Mouse (Mus musculus) heart, embryonic 14.5 days (tissue): ENCODE results near the gene Dcn. TPM values are rescaled to one million over a fixed set of nuclear protein-coding genes. Genes with fewer than 3 reads are reported as not detected.

ENCODE experiments used
- ATAC-seq: fragments of 200-750 bp; cut with Nextera tagmentation; 2 replicates; pipeline ENCODE4 v1.8.0; 2017; ENCODE audit warnings: low read depth, moderate TSS enrichment; ENCODE audit not compliant: insufficient number of reproducible peaks, insufficient read depth, low FRiP score
- H3K27ac ChIP-seq, 2 experiments: fragments of 200-500 bp in 1 of 2; fragments of 300-500 bp in 1 of 2; sonication (generic) in 1 of 2; replicated peaks in 1 of 2; 2 replicates each; pipeline ENCODE4 v1.5.1; 2012 to 2014; ENCODE audit warnings: low read depth in 2 of 2, low read length in 2 of 2, control low read depth in 1 of 2, mild to moderate bottlenecking in 1 of 2, mixed read lengths in 1 of 2; ENCODE audit not compliant: control insufficient read depth in 1 of 2, insufficient read depth in 1 of 2
- H3K27me3 ChIP-seq: fragments of 300-500 bp; sonication (generic); 2 replicates; pipeline ENCODE4 v1.6.1; 2014; ENCODE audit warnings: mild to moderate bottlenecking, low read length, control low read depth; ENCODE audit not compliant: control insufficient read depth, insufficient read depth
- H3K36me3 ChIP-seq: fragments of 300-500 bp; sonication (generic); 2 replicates; pipeline ENCODE4 v1.6.1; 2014; ENCODE audit warnings: mild to moderate bottlenecking, control low read depth, low read length, mixed read lengths; ENCODE audit not compliant: control insufficient read depth, insufficient read depth
- H3K4me1 ChIP-seq, 2 experiments: fragments of 200-500 bp in 1 of 2; fragments of 300-500 bp in 1 of 2; sonication (generic) in 1 of 2; 2 replicates each; pipeline ENCODE4 v1.6.1; 2012 to 2014; ENCODE audit warnings: low read length in 2 of 2, control low read depth in 1 of 2, mixed read lengths in 1 of 2; ENCODE audit not compliant: control insufficient read depth in 2 of 2, insufficient read depth in 2 of 2
- H3K4me2 ChIP-seq: fragments of 300-500 bp; sonication (generic); 2 replicates; pipeline ENCODE4 v1.6.1; 2014; ENCODE audit warnings: mild to moderate bottlenecking, low read length
- H3K4me3 ChIP-seq, 2 experiments: fragments of 200-500 bp in 1 of 2; fragments of 300-500 bp in 1 of 2; sonication (generic) in 1 of 2; 2 replicates each; pipeline ENCODE4 v1.5.1; 2012 to 2014; ENCODE audit warnings: low read length in 2 of 2, mild to moderate bottlenecking in 2 of 2, control low read depth in 1 of 2, low read depth in 1 of 2, moderate library complexity in 1 of 2; ENCODE audit not compliant: control insufficient read depth in 1 of 2, insufficient read depth in 1 of 2
- H3K9ac ChIP-seq: fragments of 300-500 bp; sonication (generic); 2 replicates; pipeline ENCODE4 v1.6.1; 2014; ENCODE audit warnings: mild to moderate bottlenecking, low read length
- H3K9me3 ChIP-seq: fragments of 300-500 bp; sonication (generic); 2 replicates; pipeline ENCODE4 v1.6.1; 2016; ENCODE audit warnings: low read length, control low read depth; ENCODE audit not compliant: control insufficient read depth
- WGBS: fragments of 180-500 bp; shearing (Covaris S2); extraction: QIAGEN DNeasy Blood & Tissue Kit; methylation state at CpG from one replicate; pipeline ENCODE4 v1.1.7; 2014; 5-methylcytosine and 5-hydroxymethylcytosine counted together
- polyA plus RNA-seq: library from polyadenylated mRNA; unstranded; fragments of >200 nt; fragmentation: Nextera tagmentation; extraction: Ambion mirVana; gene quantifications from 2 replicates; pipeline ENCODE4 v1.2.1, GENCODE M21; 2014

Gene Dcn
- polyA plus RNA-seq, 1 experiment from 2014 or later = 294 TPM

GRCm38 (mm10) chr10:97466818-97467217 lies 12.6 kb upstream of the Dcn start:
- Histone ChIP-seq H3K27me3 (no peaks in the 10 kb centered on the region), H3K36me3 (no peaks in the 10 kb centered on the region), H3K9me3 (no peaks in the 10 kb centered on the region), H3K4me1 (0 out of 4 replicates have a peak, but pooled peaks cover 0 to 3% of the 10 kb centered on the region in 2 experiments), H3K4me2 (no peak overlapping the region), H3K9ac (no peak overlapping the region), H3K4me3 (no peak overlapping the region), H3K27ac (no peak overlapping the region)
- WGBS = 62% methylated on average over 3 of the region's 3 CpGs
- no peak for ATAC-seq

GRCm38 (mm10) chr10:97469411-97470140 lies 9.8 kb upstream of the Dcn start:
- Histone ChIP-seq H3K36me3 (no peaks in the 10 kb centered on the region), H3K9ac (no peak overlapping the region), H3K4me2 (no peak overlapping the region), H3K9me3 (no peaks in the 10 kb centered on the region), H3K4me1 (0 out of 4 replicates have a peak, but pooled peaks cover 0 to 3% of the 10 kb centered on the region in 2 experiments), H3K27me3 (no peaks in the 10 kb centered on the region), H3K4me3 (no peak overlapping the region), H3K27ac (peak overlapping the region in 1 of 2 experiments; percentile 61; a peak in 3 of 4 replicates)
- no peak for ATAC-seq
- 46% methylated on average over 3 of the region's 3 CpGs for WGBS

- Histone ChIP-seq H3K27ac (no peak overlapping the region), H3K4me3 (no peak overlapping the region)
Measured at GRCm38 (mm10) chr10:97475460-97475859, 3.9 kb upstream of the Dcn start.

DNA sequence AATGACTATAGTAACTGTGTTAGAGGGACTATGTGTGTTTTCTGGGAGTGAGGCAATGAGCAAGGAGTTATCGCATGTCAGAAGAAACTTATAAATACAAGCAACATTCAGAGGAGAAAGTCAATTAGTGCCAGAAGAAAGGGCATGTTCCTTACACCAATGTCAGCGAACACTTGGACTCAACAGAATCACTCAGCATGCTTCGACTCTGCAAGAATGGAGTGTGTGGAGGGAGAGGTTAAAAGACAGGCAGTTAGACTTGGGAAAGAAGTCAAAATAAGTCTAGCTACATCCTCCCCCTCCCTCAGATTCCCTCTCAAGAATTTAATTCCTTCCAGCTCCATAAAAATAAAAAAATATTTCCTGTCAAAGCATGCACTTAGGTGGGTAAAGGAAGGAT lies 1.1 kb upstream of the Dcn start:
- H3K4me3 ChIP-seq = no peak overlapping the region
- no peaks in the 10 kb centered on the region; a peak in 1 of 4 replicates for H3K4me1 ChIP-seq
- H3K9ac ChIP-seq = 0 out of 2 replicates have a peak overlapping the region, but pooled peaks have one; percentile 11
- no peaks in the 10 kb centered on the region for H3K36me3 ChIP-seq
- no peak for ATAC-seq
- H3K9me3 ChIP-seq = no peaks in the 10 kb centered on the region
- H3K4me2 ChIP-seq = no peak overlapping the region
- 70% methylated on average over 3 of the region's 3 CpGs for WGBS
- H3K27ac ChIP-seq = peak overlapping the region; percentile 20 to 49
- H3K27me3 ChIP-seq = no peaks in the 10 kb centered on the region

More at GRCm38 (mm10) chr10:97475460-97475859, 3.9 kb upstream of the Dcn start:
- Histone ChIP-seq H3K9ac (no peak overlapping the region), H3K9me3 (no peaks in the 10 kb centered on the region), H3K4me1 (no peaks in the 10 kb centered on the region; a peak in 1 of 4 replicates), H3K4me2 (no peak overlapping the region), H3K27me3 (no peaks in the 10 kb centered on the region), H3K36me3 (no peaks in the 10 kb centered on the region)
- 79% methylated on average over 6 of the region's 6 CpGs for WGBS
- no peak for ATAC-seq

- no peak overlapping the region for H3K27ac ChIP-seq
- no peaks in the 10 kb centered on the region for H3K4me1 ChIP-seq
- H3K9me3 ChIP-seq = no peaks in the 10 kb centered on the region
- H3K27me3 ChIP-seq = no peaks in the 10 kb centered on the region
- no peak overlapping the region for H3K4me3 ChIP-seq
- H3K9ac ChIP-seq = no peak overlapping the region
- H3K4me2 ChIP-seq = peak overlapping the region; percentile 22; the same call in 1 of the 2 replicates
- no peak for ATAC-seq
- 88% methylated on average over 5 of the region's 5 CpGs for WGBS
- no peaks in the 10 kb centered on the region for H3K36me3 ChIP-seq
Measured at GRCm38 (mm10) chr10:97482150-97482549, 2.7 kb downstream of the Dcn start.

DNA sequence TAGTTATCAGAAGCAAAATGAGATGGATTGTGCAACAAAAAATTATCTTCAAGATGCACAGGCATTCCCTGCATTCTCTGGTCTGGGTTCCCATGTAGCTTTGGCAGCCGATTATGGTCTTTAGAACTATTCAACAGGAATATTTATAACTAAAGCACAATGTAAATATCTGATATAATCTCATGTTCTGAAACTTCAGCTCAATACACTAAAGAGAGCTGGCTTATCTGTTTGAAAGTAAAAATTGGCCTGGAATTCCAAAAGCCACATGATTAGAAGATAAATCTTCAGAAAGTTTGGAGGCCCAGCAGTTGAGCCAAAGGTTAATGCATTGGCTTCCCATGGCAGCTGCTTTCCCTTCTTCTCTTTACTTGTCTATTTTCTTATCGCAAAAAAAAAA lies 4.6 kb downstream of the Dcn start:
- Histone ChIP-seq H3K4me3 (no peak overlapping the region), H3K9ac (no peak overlapping the region), H3K9me3 (no peaks in the 10 kb centered on the region), H3K27me3 (no peaks in the 10 kb centered on the region), H3K36me3 (no peaks in the 10 kb centered on the region), H3K4me2 (no peak overlapping the region), H3K27ac (no peak overlapping the region), H3K4me1 (no peaks in the 10 kb centered on the region)
- ATAC-seq = no peak
- WGBS = 68% methylated on average over 2 of the region's 2 CpGs

DNA sequence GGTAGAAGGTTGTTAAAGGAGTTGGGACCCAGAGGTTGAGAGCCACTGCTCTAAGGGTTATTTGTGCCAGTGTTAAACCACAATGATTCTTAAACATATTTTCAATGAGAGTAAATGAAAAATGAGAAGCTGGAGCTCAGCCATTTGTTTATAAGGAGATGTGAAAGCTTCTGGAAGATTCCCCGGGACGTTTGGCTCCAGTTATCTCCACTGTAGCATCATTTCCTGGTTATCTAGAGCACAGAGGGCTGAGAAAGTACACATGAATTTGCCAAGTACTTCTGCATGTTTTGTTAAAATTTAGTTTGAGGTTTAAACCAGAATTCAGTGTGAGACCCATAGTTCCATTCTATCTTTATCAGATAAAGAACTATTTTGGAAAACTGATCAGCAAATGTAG lies 5.7 kb downstream of the Dcn start:
- Histone ChIP-seq H3K4me1 (no peaks in the 10 kb centered on the region), H3K27ac (no peak overlapping the region), H3K36me3 (no peaks in the 10 kb centered on the region), H3K9ac (no peak overlapping the region), H3K4me2 (no peak overlapping the region), H3K4me3 (no peak overlapping the region), H3K27me3 (no peaks in the 10 kb centered on the region), H3K9me3 (no peaks in the 10 kb centered on the region)
- ATAC-seq = no peak
- 45% methylated on average over 2 of the region's 2 CpGs for WGBS

- Histone ChIP-seq H3K4me3 (no peak overlapping the region), H3K9ac (no peak overlapping the region), H3K27ac (no peak overlapping the region), H3K27me3 (no peaks in the 10 kb centered on the region), H3K36me3 (no peaks in the 10 kb centered on the region), H3K4me2 (no peak overlapping the region), H3K4me1 (no peaks in the 10 kb centered on the region), H3K9me3 (no peaks in the 10 kb centered on the region)
- ATAC-seq = no peak
Measured at GRCm38 (mm10) chr10:97486085-97486484, 6.7 kb downstream of the Dcn start.
